Mouse (Mus musculus) forebrain, postnatal 0 days (tissue): ENCODE data around the gene Mybpc3. TPM values are rescaled to one million over a fixed set of nuclear protein-coding genes. Genes with fewer than 3 reads are reported as not detected.

Experiments
- ATAC-seq: fragments of 200-750 bp; cut with Nextera tagmentation; 2 replicates; pipeline ENCODE4 v1.8.0; 2017; ENCODE audit warnings: mild to moderate bottlenecking, moderate library complexity
- DNase-seq: peaks from one replicate; pipeline ENCODE4 v3.0.0-alpha.2; 2015
- H3K27ac ChIP-seq: fragments of 300-500 bp; sonication (generic); 2 replicates; pipeline ENCODE4 v1.5.1; 2014; ENCODE audit warnings: low read depth, mild to moderate bottlenecking, antibody characterized with exemption, low read length, moderate library complexity, mixed read lengths
- H3K27me3 ChIP-seq: fragments of 300-500 bp; sonication (generic); 2 replicates; pipeline ENCODE4 v1.6.1; 2014; ENCODE audit warnings: mild to moderate bottlenecking, low read length, mixed read lengths; ENCODE audit not compliant: insufficient read depth
- H3K36me3 ChIP-seq: fragments of 300-500 bp; sonication (generic); 2 replicates; pipeline ENCODE4 v1.6.1; 2014; ENCODE audit warnings: mild to moderate bottlenecking, moderate library complexity; ENCODE audit not compliant: insufficient read depth
- H3K4me1 ChIP-seq: fragments of 300-500 bp; sonication (generic); 2 replicates; pipeline ENCODE4 v1.6.1; 2014; ENCODE audit warnings: antibody characterized with exemption; ENCODE audit not compliant: insufficient read depth
- H3K4me2 ChIP-seq: fragments of 300-500 bp; sonication (generic); 2 replicates; pipeline ENCODE4 v1.6.1; 2014; ENCODE audit warnings: low read depth, mild to moderate bottlenecking, moderate library complexity
- H3K4me3 ChIP-seq: fragments of 300-500 bp; sonication (generic); 2 replicates; pipeline ENCODE4 v1.5.1; 2014; ENCODE audit warnings: low read depth, low read length, mixed read lengths
- H3K9ac ChIP-seq: fragments of 300-500 bp; sonication (generic); 2 replicates; pipeline ENCODE4 v1.6.1; 2014; ENCODE audit warnings: mild to moderate bottlenecking
- H3K9me3 ChIP-seq: fragments of 300-500 bp; sonication (generic); 2 replicates; pipeline ENCODE4 v1.6.1; 2016; ENCODE audit warnings: low read length
- CTCF ChIP-seq: sonication (generic); IDR thresholded peaks from 2 replicates; pipeline ENCODE4 v1.5.1; 2016; ENCODE audit warnings: antibody characterized with exemption, control low read depth, low read depth
- WGBS: fragments of 180-500 bp; shearing (Covaris S2); extraction: QIAGEN DNeasy Blood & Tissue Kit; methylation state at CpG from one replicate; pipeline ENCODE4 v1.1.7; 2014; 5-methylcytosine and 5-hydroxymethylcytosine counted together
- polyA plus RNA-seq: library from polyadenylated mRNA; unstranded; fragments of >200 nt; fragmentation: Nextera tagmentation; extraction: Ambion mirVana; gene quantifications from 2 replicates; pipeline ENCODE4 v1.2.1, GENCODE M21; 2015
- total RNA-seq: library from RNA; depleted of rRNA; stranded (reverse); fragments of >200 nt; gene quantifications from 2 replicates; pipeline ENCODE4 v1.2.3, GENCODE M21; 2014

The Mybpc3 gene
- total and polyA plus RNA-seq, 2 experiments from 2014 or later: 0.04 to 0.38 TPM

DNA sequence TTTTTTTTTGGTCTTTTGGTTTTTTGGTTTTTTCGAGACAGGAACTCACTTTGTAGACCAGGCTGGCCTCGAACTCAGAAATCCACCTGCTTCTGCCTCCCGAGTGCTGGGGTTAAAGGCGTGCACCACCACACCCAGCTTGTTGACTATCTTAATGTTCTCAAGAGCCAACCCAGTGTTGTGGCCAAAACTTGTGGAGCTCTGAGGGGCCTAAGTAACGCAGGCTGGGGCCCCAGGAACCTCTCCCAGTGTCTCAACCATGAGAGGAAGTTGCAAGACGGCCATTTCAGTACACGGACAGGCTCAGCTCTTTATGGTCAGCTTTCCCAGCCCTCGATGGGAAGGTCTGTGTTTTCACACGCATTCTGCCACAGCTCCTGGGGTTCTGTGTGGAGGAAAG lies 29.0 kb upstream of the Mybpc3 start:
- Histone ChIP-seq H3K4me2 (no peak overlapping the region), H3K27me3 (no peaks in the 10 kb centered on the region), H3K27ac (no peak overlapping the region), H3K4me3 (no peak overlapping the region), H3K9me3 (no peaks in the 10 kb centered on the region), H3K9ac (no peak overlapping the region), H3K4me1 (no peaks in the 10 kb centered on the region), H3K36me3 (no peaks in the 10 kb centered on the region)
- no peak for DNase-seq
- 82% methylated on average over 9 of the region's 9 CpGs for WGBS
- no peak for ATAC-seq
- TF ChIP-seq CTCF: no peak

DNA sequence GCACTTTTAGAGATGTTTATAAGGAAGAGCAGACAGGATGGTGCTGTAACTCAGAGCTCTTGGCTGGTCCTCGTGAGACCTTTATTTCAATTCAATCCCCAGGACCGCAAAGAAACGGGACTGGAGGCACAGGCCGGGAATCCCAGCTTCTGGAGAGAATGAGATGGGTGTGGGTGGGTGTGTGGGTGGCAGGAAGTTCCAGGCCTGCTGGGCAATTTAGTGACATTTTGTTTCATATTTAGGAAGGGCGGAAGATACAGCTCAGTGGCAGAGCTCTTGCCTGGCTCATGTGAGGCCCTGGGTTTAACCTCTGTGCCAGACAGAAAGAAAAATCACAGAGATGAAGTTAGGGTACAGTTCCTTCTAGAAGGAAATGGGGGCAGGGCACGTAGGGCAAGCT lies 27.7 kb upstream of the Mybpc3 start:
- Histone ChIP-seq H3K36me3 (no peaks in the 10 kb centered on the region), H3K9me3 (no peaks in the 10 kb centered on the region), H3K9ac (no peak overlapping the region), H3K27ac (no peak overlapping the region), H3K4me1 (no peaks in the 10 kb centered on the region), H3K4me3 (no peak overlapping the region), H3K4me2 (no peak overlapping the region), H3K27me3 (no peaks in the 10 kb centered on the region)
- DNase-seq (no peak), ATAC-seq (no peak)
- no peak for TF ChIP-seq CTCF
- 75% methylated on average over 6 of the region's 6 CpGs for WGBS

DNA sequence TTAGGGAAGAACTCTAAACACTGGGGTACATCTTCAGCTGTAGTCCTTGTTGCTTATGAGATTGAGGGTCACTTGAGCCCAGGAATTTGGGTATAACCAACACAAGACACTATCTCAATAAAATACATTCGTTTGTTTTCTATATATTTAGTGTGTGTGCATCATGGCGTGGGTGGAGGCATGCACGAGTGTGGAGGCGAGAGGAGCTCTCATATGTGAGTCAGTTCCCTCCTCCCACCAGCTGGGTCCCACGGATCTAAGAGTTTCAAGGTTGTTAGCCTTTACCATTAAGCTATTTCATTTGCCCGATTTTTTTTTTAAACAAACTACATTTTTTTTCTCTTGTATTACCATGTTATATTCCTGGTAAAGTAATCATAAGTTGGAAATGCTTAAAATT lies 27.1 kb upstream of the Mybpc3 start:
- Histone ChIP-seq H3K9ac (no peak overlapping the region), H3K4me2 (no peak overlapping the region), H3K4me1 (no peaks in the 10 kb centered on the region), H3K9me3 (no peaks in the 10 kb centered on the region), H3K27ac (no peak overlapping the region), H3K4me3 (no peak overlapping the region), H3K36me3 (no peaks in the 10 kb centered on the region), H3K27me3 (no peaks in the 10 kb centered on the region)
- 73% methylated on average over 6 of the region's 6 CpGs for WGBS
- ATAC-seq (no peak), DNase-seq (no peak)
- no peak for TF ChIP-seq CTCF

DNA sequence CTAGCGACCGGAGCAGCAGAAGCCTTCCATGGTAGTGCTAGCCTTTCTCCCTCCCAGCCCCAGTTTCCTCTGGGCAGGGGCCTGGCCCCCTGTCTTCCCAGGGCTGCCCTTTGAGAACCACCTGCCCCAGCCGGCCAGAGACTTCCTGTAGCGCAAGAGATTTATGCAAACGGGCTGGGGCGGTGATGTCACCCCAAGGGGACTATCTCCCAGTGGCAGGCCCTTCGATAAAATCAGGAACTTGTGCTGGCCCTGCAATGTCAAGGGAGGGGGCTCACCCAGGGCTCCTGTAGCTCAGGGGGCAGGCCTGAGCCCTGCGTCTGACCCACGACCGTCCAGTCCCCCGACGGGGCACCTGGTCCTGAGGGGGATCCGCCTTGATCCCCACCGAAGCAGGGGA lies 21.4 kb upstream of the Mybpc3 start:
- DNase-seq: no peak
- no peak overlapping the region for H3K4me2 ChIP-seq

DNA sequence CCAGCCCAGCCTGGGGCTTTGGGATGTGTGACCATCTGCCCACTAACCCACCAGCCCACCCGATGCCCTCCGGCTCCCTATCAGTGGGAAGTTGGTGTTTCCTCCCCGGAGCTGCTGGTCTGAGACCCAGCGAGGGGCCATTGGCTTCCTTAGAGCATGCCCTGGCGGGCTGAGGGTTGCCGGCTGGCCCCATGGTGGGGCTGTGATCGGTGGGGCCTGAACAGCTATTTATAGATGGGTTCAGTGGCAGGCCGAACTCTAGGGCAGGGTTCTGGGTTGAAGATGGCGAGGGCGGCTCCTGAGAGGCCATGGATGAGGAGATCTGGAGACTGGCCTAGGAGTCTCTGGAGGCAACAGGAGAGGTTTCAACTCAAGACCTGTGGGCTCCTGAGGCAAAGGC lies 20.9 kb upstream of the Mybpc3 start:
- ATAC-seq (no peak), DNase-seq (no peak)
- Histone ChIP-seq H3K4me3 (no peak overlapping the region), H3K4me2 (no peak overlapping the region), H3K27me3 (no peaks in the 10 kb centered on the region), H3K9me3 (no peaks in the 10 kb centered on the region), H3K36me3 (no peaks in the 10 kb centered on the region), H3K27ac (no peak overlapping the region), H3K9ac (no peak overlapping the region), H3K4me1 (no peaks in the 10 kb centered on the region)
- no peak for TF ChIP-seq CTCF
- 87% methylated on average over 10 of the region's 10 CpGs for WGBS

More for the DNA sequence above, 21.4 kb upstream of the Mybpc3 start:
- H3K36me3 ChIP-seq: no peaks in the 10 kb centered on the region
- no peaks in the 10 kb centered on the region for H3K9me3 ChIP-seq
- no peak overlapping the region for H3K27ac ChIP-seq
- ATAC-seq: no peak
- TF ChIP-seq CTCF: no peak
- no peaks in the 10 kb centered on the region for H3K4me1 ChIP-seq
- H3K9ac ChIP-seq: no peak overlapping the region
- WGBS: 78% methylated on average over 14 of the region's 14 CpGs
- no peak overlapping the region for H3K4me3 ChIP-seq
- no peaks in the 10 kb centered on the region for H3K27me3 ChIP-seq

DNA sequence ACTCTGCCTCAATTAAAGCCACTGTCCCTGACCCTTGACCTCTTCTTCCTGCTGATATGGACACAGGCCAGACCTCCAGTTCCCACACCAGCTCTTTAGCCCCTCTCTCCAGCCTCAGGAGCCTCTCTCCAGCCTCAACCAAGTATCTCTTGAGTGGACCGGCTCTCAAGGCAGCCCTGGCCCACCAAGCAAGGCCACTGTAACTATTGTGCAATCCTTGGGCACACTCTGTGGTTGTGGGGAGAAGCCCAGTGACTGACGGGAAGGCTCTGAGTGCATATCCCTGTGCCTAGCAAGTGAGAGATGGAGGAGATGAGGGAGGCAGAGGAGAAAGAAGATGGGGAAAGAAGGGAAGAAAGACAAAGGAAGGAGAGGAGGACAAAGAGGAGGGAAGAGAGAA lies 19.8 kb upstream of the Mybpc3 start:
- Histone ChIP-seq H3K4me1 (no peaks in the 10 kb centered on the region), H3K4me3 (no peak overlapping the region), H3K9ac (no peak overlapping the region), H3K4me2 (no peak overlapping the region), H3K9me3 (no peaks in the 10 kb centered on the region), H3K27ac (no peak overlapping the region), H3K36me3 (no peaks in the 10 kb centered on the region), H3K27me3 (no peaks in the 10 kb centered on the region)
- ATAC-seq (no peak), DNase-seq (no peak)
- TF ChIP-seq CTCF: no peak
- 83% methylated on average over 2 of the region's 2 CpGs for WGBS

DNA sequence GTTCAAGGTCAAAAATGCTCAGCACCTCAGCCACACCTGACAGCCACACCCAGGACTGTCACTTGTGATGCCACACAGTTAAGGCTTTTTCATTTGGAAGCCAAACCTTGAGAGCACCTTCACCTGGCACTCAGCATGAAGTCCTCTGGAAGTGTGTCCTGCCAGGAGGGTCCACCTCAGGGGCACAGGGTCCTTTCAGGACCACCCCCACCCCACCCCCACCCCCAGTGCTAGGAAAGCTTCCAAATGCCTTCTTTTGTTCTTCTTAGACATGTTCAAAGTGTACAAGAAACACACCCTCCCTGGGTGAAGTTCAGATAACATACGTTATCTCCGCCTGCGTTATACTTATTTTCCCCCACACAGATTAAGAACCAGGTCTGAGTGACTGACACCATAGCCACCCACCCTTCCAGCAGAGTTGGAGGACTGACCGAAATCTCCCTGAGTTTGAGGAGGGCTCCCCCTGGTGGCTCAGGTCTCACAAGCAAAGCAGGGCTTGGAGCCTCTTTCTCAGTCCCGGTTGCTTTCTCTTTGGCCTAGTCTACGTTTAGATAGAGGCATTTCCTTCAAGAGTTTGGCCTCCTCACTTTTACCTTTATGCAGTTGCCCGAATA lies 16.7 kb upstream of the Mybpc3 start:
- TF ChIP-seq CTCF: peak; percentile 96
- Histone ChIP-seq H3K36me3 (no peaks in the 10 kb centered on the region), H3K4me3 (no peak overlapping the region), H3K4me2 (no peak overlapping the region), H3K27ac (no peak overlapping the region), H3K27me3 (no peaks in the 10 kb centered on the region), H3K9me3 (no peaks in the 10 kb centered on the region), H3K4me1 (no peaks in the 10 kb centered on the region), H3K9ac (no peak overlapping the region)
- WGBS: 6% methylated on average over 7 of the region's 7 CpGs
- ATAC-seq (peak; percentile 91), DNase-seq (peak; percentile 91)
